Mouse (Mus musculus): ENCODE measurements around the gene Rad51d.

GRCm38 (mm10) chr11:82837848-82838247 is 52.6 kb downstream of the Rad51d start:
- no peak for TF ChIP-seq POLR2A (IDR thresholded peaks at IDR 0.05; ENCODE audit: extremely low read depth, insufficient read depth, low read length)
- no peak for TF ChIP-seq CTCF (IDR thresholded peaks at IDR 0.05; ENCODE audit: extremely low read depth, insufficient read depth, low read length)

Data from cortical plate, adult 2 months (tissue).